Mouse (Mus musculus): ENCODE results near the gene Drg2. TPM values are rescaled to one million over a fixed set of nuclear protein-coding genes. Genes with fewer than 3 reads are reported as not detected.

The Drg2 gene
- polyA plus RNA-seq (2021; fragmentation: Nextera tagmentation): 54.6 and 59.3 TPM in 2 replicates
- long read RNA-seq, experiment 1, transcript Drg2-201 (13 exons, 1,788 nt): major isoform, 88 of 103 reads
- long read RNA-seq, experiment 1, partial matches to known transcripts: 11 of 103 reads
- long read RNA-seq, experiment 1, other reads (novel, unspliced or antisense): 4 of 103 reads
- long read RNA-seq, experiment 2, transcript Drg2-201 (13 exons, 1,788 nt): major isoform, 341 of 382 reads
- long read RNA-seq, experiment 2, partial matches to known transcripts: 6 of 382 reads
- long read RNA-seq, experiment 2, other reads (novel, unspliced or antisense): 35 of 382 reads

GRCm38 (mm10) chr11:60454080-60454744 lies at the start of gene Drg2:
Drg2 (plus strand) TSS chr11:60454591.

GRCm38 (mm10) chr11:60416963-60417716 lies 37.3 kb upstream of the Drg2 start, which contains the start of gene Gid4:
Gid4 (plus strand) TSS chr11:60417145.

GRCm38 (mm10) chr11:60417717-60418472 lies 36.5 kb upstream of the Drg2 start, which contains the start of gene Atpaf2:
Atpaf2 (minus strand) TSS chr11:60418457.

GRCm38 (mm10) chr11:60469039-60469438 lies 14.6 kb downstream of the Drg2 start, which contains the start of gene Myo15:
Myo15 (plus strand) TSS chr11:60469339.

Other genes with a start within 250 kb of the Drg2 start
- gene Srebf1, start 232.0 kb upstream of the Drg2 start, polyA plus RNA-seq (2021; fragmentation: Nextera tagmentation): 15.7 and 16.7 TPM in 2 replicates
- 66.6 and 71.8 TPM in 2 replicates for gene Tom1l2, start 101.7 kb upstream of the Drg2 start, polyA plus RNA-seq (2021; fragmentation: Nextera tagmentation)
- 9.0 and 12.4 TPM in 2 replicates for gene Drc3, start 101.3 kb upstream of the Drg2 start, polyA plus RNA-seq (2021; fragmentation: Nextera tagmentation)
- gene Gid4, start 37.4 kb upstream of the Drg2 start, polyA plus RNA-seq (2021; fragmentation: Nextera tagmentation): 35.2 and 42.9 TPM in 2 replicates
- 23.8 and 25.6 TPM in 2 replicates for gene Atpaf2, start 36.1 kb upstream of the Drg2 start, polyA plus RNA-seq (2021; fragmentation: Nextera tagmentation)
- gene Myo15, start 14.7 kb downstream of the Drg2 start, polyA plus RNA-seq (2021; fragmentation: Nextera tagmentation): 0.04 and 0.06 TPM in 2 replicates
- gene Alkbh5, start 81.8 kb downstream of the Drg2 start, polyA plus RNA-seq (2021; fragmentation: Nextera tagmentation): 25.1 and 36.0 TPM in 2 replicates
- 16.5 and 17.0 TPM in 2 replicates for gene Llgl1, start 245.1 kb downstream of the Drg2 start, polyA plus RNA-seq (2021; fragmentation: Nextera tagmentation)

Data from layer of hippocampus, adult 6 months (tissue).